Mouse (Mus musculus): Measurements from ENCODE around the gene Gm9857. TPM values are rescaled to one million over a fixed set of nuclear protein-coding genes. Genes with fewer than 3 reads are reported as not detected.

Gene Gm9857
- polyA plus RNA-seq (2017; shearing (Covaris generic)), result not detected

DNA sequence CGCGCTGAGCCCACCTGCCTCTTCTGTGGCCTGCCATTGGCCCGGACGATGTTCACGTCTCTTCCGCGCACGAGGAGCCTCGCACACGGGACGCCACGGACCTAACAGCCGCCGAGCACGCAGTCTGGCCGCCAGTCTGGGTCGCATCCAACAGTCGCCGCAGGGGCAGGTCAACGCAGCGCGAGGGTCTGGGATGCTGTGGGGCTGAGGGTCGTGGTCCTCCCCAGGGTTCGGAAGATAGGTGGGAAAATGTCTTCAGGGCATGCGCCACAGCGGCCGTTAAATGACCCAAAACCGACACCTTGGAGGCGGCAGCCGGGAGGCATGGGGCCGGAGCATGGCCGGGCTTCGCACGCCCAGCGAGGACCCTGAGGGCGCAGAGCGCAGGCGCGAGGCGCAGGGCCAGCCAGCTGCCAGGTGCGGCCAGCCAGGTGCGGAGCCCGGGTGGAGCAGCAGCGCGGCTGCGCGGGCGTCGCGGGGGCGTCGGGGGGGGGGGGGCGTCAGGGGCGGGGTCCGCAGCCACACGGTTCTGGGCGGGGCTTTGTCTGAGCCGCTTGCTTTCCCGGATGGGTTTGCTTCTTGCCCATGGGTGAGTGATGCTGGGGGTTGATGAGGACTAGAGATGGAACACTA, at the start of gene Gm9857:
Gene Gm9857, minus strand, starts transcription at position 445 of the 633 bp plus-strand sequence.

DNA sequence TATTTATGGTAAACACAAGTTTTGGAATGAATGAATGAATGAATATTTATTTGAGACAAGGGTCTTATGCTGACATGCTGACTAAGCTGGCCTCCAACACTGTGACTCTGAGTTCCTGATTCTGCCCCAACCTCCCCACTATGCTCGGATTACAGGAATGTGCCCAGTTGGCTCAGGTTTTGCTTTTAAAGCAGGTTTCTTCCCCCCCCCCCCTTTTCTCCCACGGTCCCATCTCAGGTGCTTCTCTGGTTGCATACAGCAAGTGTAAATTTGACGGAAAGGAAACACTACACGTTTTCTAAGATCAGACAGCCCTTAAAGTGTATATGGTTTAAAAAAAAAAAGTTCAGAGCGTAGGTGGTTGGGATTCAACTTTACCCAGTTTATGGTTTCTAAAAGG, 672 bp downstream of the Gm9857 start, which contains the start of gene Henmt1:
Gene Henmt1, plus strand, starts transcription at position 301 of the 400 bp plus-strand sequence.

DNA sequence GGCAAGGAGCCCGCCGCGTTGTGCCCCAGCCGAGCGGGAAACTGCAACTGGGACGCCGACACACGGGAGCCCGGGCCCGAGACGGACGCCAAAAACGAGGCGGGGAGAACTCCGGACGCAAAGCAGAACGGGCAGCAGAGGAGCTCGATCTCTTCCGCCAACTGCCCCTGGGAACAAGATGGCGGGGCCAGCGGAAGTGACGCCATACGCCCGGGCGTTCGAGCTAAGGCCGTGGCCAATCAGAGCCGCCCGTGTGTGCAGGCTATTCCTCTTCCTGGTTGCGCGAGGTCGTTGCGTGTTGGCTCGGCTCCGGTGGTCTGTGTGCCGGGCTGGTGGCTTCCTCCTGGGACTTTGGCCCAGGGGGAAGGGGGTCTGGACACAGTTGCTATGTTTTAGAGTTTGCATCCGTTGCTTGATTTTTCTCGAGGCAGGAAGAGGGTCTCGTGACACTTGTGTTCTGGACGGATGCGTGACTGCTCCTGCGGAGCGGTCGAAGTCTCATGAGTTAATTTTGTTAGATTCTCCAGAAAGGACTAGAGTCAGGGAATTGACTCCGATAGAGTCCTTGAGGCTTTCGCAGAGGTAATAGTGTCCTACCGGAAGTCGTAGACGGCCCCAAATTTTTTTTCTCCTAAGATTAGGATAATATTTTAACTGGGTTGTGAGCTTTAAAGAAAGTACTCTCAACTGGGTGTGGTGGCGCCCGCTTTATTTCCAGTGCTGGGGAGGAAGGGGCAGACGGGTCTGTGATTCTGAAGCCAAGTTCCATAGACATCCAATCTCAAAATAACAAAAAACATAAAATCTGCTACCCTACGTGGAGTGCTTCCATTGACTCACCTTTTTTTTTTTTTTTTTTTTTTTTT, 28.5 kb downstream of the Gm9857 start, which contains the start of gene Prpf38b:
Gene Prpf38b, minus strand, starts transcription at position 180 of the 866 bp plus-strand sequence.

Other genes starting within 250 kb of the Gm9857 start
- gene Gpsm2, start 218.1 kb downstream of the Gm9857 start, polyA plus RNA-seq (2017; shearing (Covaris generic)), result 10.5 TPM
- gene Aknad1, start 200.8 kb downstream of the Gm9857 start, polyA plus RNA-seq (2017; shearing (Covaris generic)), result not detected
- gene Stxbp3, start 99.9 kb downstream of the Gm9857 start, polyA plus RNA-seq (2017; shearing (Covaris generic)), result 46.0 TPM
- 1.2 TPM for gene Fndc7, start 50.4 kb downstream of the Gm9857 start, polyA plus RNA-seq (2017; shearing (Covaris generic))
- gene Prpf38b, start 28.7 kb downstream of the Gm9857 start, polyA plus RNA-seq (2017; shearing (Covaris generic)), result 179 TPM
- not detected for gene Henmt1, start 572 bp downstream of the Gm9857 start, polyA plus RNA-seq (2017; shearing (Covaris generic))
- gene Fam102b, start 87.2 kb upstream of the Gm9857 start, polyA plus RNA-seq (2017; shearing (Covaris generic)), result 6.8 TPM
- not detected for gene Slc25a54, start 140.0 kb upstream of the Gm9857 start, polyA plus RNA-seq (2017; shearing (Covaris generic))
- gene Slc25a24, start 182.7 kb upstream of the Gm9857 start, polyA plus RNA-seq (2017; shearing (Covaris generic)), result 27.2 TPM

Measured in effector memory CD4-positive, alpha-beta T cell, adult 7 months (primary cell).